Mouse (Mus musculus): ENCODE results near the gene C1qa.

C1qa gene

GRCm38 (mm10) chr4:136898637-136899036 lies at the start of gene C1qa:
Gene C1qa (minus strand): TSS chr4:136898803.
- no peak for DNase-seq (ENCODE audit: low spot score in 2 of 2)

- no peak for DNase-seq (ENCODE audit: low spot score in 2 of 2)
These were observed 46.8 kb upstream of the C1qa start for GRCm38 (mm10) chr4:136945397-136945796.

GRCm38 (mm10) chr4:136944558-136945350 lies 46.2 kb upstream of the C1qa start:
- DNase-seq (ENCODE audit: low spot score in 2 of 2): no peak

DNA sequence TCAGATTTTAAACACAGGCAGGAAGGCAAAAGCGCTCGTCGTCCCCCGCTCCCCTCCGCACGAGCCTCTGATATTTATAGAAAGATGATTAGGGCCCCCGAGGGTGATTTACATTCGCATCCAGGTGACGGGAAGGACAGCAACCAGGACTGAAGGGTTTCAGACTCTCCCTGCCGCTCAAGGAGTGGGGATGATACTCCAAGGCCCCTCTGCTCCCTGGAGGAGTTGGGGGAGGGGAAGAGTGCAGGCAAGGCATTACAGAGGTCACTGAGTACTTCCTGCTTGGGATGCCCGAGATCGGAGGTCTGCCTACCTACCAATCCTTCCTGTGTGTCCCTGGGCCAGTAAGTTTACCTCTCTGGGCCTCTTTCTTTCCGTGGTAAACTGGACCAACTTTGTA lies 44.6 kb upstream of the C1qa start:
- DNase-seq (ENCODE audit: low spot score in 2 of 2): no peak

DNA sequence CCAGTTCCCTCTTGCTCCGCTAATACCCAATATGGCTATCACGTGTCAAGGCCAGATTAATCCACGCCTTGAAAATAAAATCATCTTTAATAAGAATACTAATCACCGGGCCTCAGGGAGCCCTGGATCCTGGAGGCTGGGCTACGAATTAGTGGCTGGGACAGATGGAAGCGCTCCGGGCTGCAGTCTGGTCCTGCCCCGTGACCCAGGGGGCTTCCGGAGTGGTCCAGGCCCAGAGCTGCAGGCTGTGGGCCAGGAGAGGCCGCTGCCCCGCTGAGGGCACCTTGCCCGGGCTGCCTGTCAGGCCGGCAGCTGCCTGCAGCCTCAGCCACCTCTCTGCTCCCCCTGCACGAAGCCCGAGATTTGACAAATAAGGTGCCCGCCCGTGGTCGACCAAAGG lies 44.2 kb upstream of the C1qa start:
- no peak for DNase-seq (ENCODE audit: low spot score in 2 of 2)

GRCm38 (mm10) chr4:136937935-136938334 lies 39.3 kb upstream of the C1qa start:
- no peak for DNase-seq (ENCODE audit: low spot score in 2 of 2)

DNA sequence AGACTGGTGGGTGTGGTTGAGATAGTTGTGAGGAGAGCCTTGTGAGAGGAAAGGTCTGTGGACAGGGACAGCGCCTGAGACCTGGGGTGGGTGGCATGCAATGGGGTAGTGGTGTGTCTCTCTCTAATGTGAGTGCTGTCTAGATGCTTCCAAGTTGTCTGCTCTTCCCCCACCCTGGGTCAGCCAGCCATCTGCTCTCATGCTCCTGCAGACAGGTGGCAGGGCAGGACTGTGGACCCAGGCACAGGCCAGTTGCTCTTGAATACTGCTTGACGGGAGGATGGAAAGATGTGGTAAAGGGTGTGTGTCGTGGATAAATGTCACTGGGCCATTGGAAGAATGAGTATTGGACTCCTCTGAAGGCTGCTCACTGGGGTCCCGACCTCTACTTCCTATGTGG lies 38.7 kb upstream of the C1qa start:
- no peak for DNase-seq (ENCODE audit: low spot score in 2 of 2)

DNA sequence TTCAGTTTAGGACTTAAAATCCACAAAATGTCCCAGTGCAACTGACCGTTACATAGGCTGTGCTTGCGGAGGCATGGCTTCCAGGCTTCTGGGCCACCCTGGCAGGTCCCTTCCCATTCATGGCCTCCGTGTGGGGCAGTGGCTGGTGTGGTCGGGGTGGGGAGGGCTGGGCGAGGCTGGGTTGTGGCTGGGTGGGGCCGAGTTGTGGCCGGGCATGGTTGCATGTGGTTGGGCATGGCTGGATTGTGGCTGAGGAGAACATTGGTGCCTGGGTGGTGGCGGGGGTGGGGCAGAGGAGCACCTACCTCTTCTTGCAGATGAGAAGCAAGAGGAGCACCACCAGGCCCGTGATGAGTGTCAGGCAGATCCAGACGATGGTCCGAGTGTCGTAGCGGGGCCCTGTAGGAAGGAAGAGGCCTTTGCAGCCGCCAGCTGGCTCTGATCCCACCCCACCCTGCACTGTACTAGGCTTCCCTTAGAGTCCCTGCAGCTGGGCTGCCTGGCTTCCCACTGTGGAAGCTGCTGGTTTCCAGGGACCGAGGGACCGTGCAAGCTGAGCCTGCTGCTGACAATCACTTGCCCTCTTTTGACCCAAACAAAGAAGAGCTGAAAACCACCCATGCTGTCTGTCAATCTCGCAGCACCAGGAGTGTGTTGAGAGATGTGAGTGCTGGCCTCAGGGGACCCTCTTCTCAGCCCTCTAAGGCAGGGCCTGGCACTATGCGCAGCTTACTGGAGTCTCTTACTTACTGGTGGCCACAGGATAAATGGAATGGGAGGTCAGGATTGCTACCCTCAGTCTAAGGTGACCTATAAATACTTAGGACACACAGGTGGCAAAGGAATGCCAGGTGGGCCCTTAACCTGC lies 36.4 kb upstream of the C1qa start:
- no peak for DNase-seq (ENCODE audit: low spot score in 2 of 2)

DNA sequence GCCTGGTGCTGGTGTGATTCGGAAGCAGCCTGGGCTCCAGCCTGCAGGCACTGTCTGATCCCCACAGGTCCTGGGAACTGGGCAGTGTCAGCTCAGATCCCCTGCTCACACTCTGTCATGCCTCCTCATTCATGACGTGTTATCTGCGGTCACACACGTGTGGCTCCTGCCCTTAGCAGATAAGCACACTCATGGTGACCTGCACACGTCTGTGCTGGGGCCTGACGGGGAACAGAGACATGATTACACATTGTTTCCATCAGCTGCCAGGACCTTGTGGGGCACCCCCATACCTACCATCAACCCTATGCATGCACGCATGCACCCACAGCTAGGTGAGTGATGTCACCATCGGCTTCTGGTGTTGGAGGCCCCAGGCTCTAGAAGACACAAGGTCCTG lies 31.9 kb upstream of the C1qa start:
- DNase-seq (ENCODE audit: low spot score in 2 of 2): no peak

GRCm38 (mm10) chr4:136928928-136929327 lies 30.3 kb upstream of the C1qa start:
- DNase-seq (ENCODE audit: low spot score in 2 of 2): no peak

- no peak for DNase-seq (ENCODE audit: low spot score in 2 of 2)
These were observed 27.2 kb upstream of the C1qa start for GRCm38 (mm10) chr4:136925804-136926203.

- peak; percentile 44 to 76 for DNase-seq (ENCODE audit: low spot score in 2 of 2)
These were observed 25.9 kb upstream of the C1qa start for GRCm38 (mm10) chr4:136924529-136924928.

- no peak for DNase-seq (ENCODE audit: low spot score in 2 of 2)
These were observed 20.9 kb upstream of the C1qa start for GRCm38 (mm10) chr4:136919526-136919925.

DNA sequence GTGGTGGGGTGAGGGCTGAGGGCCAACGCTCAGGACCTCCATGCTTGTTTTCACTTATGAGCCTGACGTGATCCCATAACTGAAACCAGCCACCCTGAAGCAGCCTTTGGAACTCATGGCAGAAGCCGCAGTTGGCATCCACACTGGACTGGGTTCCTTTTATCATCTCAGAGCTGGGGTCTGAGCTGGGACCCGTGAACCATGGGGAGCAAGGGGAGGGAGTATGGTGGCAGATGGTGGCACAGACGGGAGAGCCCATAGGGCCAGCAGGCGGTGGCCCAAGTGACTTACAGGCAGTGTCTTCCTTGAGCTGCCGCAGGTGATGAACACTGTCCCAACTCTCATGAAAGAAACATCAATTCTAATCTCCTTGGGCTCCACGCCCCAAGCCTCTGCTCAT lies 20.2 kb upstream of the C1qa start:
- no peak for DNase-seq (ENCODE audit: low spot score in 2 of 2)

DNA sequence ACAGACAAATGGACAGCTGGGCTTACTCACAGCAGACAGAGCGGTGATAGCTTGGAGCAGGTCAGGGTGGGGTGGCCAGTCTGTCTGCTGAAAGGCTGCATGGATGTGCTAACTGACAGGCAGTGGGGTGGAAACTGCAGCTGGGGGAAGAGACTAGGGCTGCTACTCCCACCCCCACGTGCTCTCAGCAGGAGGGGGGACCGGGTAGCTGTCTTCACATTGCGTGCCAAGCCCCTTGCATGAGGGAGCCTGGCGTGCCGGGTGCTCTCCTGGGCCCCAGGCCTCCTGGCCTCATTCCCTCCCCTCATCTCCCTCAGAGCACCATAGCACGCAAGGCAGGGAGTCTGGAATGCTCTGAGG lies 18.5 kb upstream of the C1qa start:
- no peak for DNase-seq (ENCODE audit: low spot score in 2 of 2)

DNA sequence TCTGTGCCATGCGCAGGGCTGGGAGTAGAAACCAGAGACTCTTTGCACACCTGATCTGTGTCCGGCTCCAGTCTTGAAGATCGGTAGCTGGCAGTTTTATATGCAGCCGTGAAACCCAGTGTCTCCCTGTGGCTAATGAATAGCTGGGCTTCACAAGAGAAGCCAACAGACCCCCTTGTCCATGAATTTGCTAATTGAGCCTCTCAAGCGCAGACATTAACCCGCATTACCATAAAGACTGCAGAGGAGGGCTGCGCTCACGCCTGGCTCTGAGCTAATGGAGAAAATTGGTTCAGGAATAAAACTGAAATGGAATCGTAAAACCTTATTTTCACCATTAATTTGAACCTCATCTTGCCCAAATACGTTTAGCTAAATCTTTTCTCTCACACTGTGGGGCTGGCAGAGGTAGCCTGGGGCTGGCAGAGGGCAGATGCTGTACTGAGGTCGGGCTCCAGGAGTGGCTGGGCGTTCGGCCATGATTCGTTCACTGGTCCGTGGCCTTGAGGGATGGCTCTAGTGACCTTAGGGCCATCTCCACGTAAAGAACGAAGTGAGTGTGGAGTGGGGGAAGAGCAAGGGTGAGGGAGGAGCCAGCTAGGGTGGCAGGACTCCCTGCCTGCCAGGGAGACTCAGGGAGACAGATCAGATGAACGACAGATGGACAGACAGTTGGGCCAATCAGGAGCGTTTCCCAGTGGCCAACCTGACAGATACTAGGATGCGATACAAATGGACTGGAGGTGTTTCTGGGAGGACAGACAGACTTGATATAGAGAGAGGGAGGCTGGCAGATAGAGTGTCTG lies 18.0 kb upstream of the C1qa start:
- no peak for DNase-seq (ENCODE audit: low spot score in 2 of 2)

DNA sequence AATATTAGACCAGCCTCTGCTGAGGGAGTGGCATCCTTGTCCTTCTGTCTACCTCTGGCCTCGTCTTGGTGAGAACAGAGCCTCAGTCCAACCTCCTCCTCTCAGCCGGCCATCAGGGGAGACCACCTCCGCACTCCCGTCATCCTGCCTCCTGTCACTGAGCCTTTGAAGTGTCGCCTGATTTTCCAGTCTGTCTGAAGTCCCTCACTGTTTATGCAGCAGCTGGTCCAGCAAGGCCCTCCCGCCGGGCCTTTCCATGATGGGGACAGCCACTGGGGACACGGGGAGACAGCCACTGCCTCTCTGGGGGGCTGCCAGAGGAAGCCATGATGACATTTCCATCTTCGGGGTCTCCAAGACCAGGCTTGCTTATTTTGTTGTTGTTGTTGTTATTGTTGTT lies 14.2 kb upstream of the C1qa start:
- no peak for DNase-seq (ENCODE audit: low spot score in 2 of 2)

- no peak for DNase-seq (ENCODE audit: low spot score in 2 of 2)
These were observed 13.2 kb upstream of the C1qa start for GRCm38 (mm10) chr4:136911804-136912203.

DNA sequence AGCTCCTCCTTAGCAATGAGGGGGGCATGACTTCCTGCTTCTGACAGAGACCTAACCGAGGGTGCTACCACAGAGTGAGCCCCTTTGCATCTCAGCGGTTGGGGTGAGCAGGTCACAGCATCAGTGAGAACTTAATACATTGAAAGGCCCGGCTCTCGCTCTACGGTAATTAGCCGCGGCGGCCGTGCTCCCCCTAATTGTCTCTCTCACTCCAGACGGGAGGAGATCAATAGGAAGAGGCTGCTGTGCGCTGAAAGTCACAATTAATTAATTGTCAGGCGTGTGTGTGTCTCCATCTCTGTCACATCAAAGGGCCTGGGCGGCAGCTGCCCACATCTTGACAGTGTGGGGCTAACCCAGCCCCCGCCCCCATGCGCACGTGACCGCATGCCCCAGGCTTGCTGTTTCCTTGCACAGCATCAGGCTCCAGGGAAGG lies 12.6 kb upstream of the C1qa start:
- DNase-seq (ENCODE audit: low spot score in 2 of 2): no peak

- no peak for DNase-seq (ENCODE audit: low spot score in 2 of 2)
These were observed 9.2 kb upstream of the C1qa start for GRCm38 (mm10) chr4:136907809-136908208.

DNA sequence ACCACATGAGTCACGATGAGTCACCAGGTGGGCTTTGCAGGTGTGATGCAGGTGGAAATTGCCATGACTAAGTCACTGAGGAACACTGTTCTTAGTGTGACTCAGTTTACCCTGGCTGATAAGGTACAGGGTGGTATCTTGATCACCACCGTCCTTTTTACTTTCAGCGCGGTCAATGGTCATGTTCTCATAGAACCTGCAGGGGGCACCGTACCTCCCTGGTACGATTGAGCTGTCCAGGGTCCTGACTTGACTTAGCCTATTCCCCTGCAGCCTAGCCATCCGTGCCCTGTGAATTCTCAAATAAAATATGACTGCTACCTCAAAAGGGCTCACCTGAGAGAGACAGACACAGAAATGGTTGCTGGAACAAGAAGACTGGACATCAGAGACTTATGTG lies 8.4 kb upstream of the C1qa start:
- DNase-seq (ENCODE audit: low spot score in 2 of 2): no peak
